Mouse (Mus musculus) layer of hippocampus, adult 18-20 months (tissue): ENCODE measurements around the gene Tuba4a. TPM values are rescaled to one million over a fixed set of nuclear protein-coding genes. Genes with fewer than 3 reads are reported as not detected.

Experiments used
- DNase-seq, 2 experiments: peaks; one replicate each; pipeline ENCODE4 v3.0.0; 2022; ENCODE audit warnings: low spot score in 2 of 2
- total RNA-seq, 2 experiments: library from RNA; stranded (reverse); gene quantifications; 2 replicates each; pipeline ENCODE4 v1.2.3; 2021

Gene Tuba4a
- total RNA-seq, 2 experiments from 2014 or later = 524 to 572 TPM

- no peak for DNase-seq
Measured at GRCm38 (mm10) chr1:75213096-75213495, 6.6 kb downstream of the Tuba4a start.

DNA sequence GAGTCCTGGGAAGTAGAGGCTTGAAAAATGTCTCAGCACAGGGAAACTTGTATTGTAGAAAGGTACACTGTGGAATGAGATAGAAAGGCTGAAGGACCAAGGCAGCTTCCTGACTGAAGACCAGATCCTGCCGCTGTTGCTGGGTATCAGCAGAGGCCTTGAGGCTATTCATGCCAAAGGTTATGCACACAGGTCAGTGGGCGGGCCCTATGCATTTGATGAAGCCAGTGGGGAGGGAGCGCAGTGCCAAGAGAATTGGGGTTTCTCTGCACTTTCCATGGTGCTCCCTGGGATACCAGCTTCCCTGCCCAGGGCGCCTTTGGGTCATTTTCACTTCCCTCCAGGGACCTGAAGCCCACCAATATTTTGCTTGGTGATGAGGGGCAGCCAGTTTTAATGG, 7.1 kb downstream of the Tuba4a start:
- DNase-seq = no peak

GRCm38 (mm10) chr1:75211141-75211708, 8.4 kb downstream of the Tuba4a start:
- DNase-seq = no peak

- DNase-seq = peak; percentile 93 to 98
Measured at GRCm38 (mm10) chr1:75210136-75211087, 9.3 kb downstream of the Tuba4a start, which contains the start of the genes Glb1l and Stk16. Glb1l (minus strand) TSS chr1:75210813. Stk16 (plus strand) TSS chr1:75210838.

- no peak for DNase-seq
Measured at GRCm38 (mm10) chr1:75208967-75209678, 10.5 kb downstream of the Tuba4a start.

DNA sequence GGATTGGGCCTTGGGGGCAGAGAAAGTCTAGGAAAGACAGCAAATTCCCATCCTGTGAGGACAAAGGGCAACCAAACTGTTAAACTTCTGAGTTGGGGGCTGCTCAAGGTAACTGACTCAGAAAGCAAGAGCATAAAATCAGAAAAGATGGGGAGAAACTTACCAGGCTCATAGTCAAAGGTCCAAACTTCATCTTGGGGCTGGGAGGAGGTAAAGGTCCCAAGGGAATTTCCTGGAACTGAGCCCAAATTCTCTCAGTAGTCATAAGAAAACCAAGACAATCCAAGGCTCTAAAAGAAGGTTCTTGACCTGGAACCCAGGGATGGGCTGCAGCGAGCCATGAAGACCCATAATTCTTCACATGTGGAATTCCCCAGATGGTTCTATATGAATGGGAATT, 18.4 kb downstream of the Tuba4a start:
- DNase-seq = no peak

GRCm38 (mm10) chr1:75192452-75192851, 27.2 kb downstream of the Tuba4a start:
- DNase-seq = no peak

- DNase-seq = peak; percentile 97 to 98
Measured at GRCm38 (mm10) chr1:75191622-75192402, 27.9 kb downstream of the Tuba4a start, which contains the start of the genes Ankzf1 and Atg9a. Ankzf1 (plus strand) TSS chr1:75192151. Atg9a (minus strand) TSS chr1:75192196.

DNA sequence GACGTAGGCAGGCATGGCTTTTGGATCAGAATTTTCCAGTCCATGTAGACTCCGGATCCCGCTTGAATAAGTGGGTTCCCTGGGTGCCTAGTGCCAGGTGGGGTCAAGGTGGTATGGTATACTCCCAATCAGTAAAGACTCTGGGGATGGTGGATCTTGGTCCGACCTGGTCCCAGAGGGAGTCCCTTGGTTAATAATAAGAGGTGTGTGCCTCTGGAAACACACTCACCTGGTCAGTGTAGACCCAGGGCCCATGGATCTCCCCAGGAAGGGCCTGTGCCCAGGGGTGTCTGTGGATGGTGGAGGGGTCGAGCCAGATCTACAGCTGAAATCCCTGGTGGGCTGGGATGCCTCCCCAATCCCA, 28.4 kb downstream of the Tuba4a start:
- no peak for DNase-seq

- no peak for DNase-seq
Measured at GRCm38 (mm10) chr1:75190577-75190976, 29.1 kb downstream of the Tuba4a start.

DNA sequence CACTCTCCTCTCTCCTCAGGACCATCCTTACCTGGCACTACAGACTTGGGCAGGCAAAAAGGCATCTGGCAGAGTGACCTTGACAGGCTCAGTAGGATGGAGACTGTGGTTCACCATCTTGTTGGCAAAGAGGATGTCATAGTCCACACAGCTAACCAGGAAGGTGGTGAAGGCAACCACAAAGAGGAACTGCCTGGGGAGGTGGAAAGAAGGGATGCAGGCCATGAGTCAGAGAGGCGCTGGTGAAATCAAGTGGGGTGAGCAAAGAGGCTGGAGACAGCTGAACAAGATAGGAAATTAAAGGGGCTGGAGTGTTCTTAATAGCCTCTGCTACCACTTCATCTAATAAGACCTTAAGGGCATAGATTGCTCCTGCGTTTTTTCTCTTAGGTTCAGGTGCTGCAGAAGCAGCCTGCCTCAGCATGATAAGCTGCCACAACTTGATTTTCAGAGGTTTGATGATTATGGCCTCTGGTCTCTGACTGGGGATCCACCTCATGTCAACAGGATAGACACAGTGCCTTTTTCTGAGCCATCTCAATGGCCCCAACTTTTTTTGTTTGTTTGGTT, 31.7 kb downstream of the Tuba4a start:
- no peak for DNase-seq

DNA sequence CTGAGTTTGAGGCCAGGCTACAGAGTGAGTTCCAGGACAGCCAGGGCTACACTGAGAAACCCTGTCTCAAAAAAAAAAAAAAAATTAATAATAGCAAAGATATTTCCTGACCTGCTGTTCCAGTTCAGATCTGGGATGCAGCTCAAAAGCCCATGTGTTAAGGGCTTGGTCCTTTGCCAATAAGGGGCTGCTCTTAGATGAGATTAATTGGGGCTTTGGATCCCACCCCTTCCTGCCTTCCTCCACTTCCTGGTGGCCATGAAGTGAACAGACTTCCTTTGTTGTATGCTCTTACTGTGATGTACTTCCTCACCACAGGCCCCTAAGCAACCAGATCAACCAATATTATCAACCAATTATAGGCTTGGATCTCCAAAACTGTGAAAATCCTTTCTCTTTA, 32.5 kb downstream of the Tuba4a start:
- no peak for DNase-seq

GRCm38 (mm10) chr1:75185495-75185894, 34.2 kb downstream of the Tuba4a start:
- DNase-seq = no peak

- no peak for DNase-seq
Measured at GRCm38 (mm10) chr1:75182160-75182559, 37.5 kb downstream of the Tuba4a start.

- DNase-seq = no peak
Measured at GRCm38 (mm10) chr1:75181377-75181870, 38.2 kb downstream of the Tuba4a start.

GRCm38 (mm10) chr1:75180741-75181140, 38.9 kb downstream of the Tuba4a start:
- no peak for DNase-seq

GRCm38 (mm10) chr1:75180105-75180590, 39.5 kb downstream of the Tuba4a start, which contains the start of gene Abcb6:
Abcb6 (minus strand) TSS chr1:75180392.
- DNase-seq = peak; percentile 92 to 95

DNA sequence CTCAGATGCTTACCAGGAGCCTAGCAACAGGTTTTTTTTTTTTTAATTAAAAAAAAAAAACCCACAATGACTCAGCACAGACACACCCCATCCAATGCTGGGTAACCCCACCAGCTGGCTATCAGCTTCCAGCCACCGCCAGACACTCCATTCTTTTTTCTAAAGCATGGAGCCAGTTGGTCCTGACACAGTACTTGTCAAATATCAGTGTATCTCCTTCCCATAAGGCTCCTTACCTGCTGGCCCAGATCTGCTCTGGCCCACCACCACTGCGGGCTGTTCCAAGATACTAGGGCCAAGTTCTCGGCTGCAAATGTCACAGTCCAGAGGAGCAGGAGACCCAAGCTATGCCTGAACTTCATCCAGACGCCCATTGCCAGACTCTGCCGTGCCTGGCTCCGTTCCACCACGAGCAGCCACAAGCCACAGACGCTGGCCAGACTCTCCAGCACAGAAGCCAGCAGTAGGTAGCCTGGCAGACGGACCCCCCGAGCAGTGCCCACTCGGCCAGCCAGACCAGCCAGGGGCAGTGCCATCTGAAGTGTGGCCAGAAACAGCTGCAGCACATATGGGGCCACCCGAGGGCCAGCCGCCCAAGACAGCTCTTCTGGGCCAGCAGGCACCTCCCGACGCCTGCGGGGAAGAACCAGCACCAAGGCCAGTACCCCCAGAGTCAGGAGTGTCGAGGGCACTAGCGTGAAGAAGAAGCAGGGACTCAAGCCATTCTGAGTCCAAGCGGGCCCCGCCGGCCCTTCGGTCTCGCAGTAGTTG, 40.1 kb downstream of the Tuba4a start:
- DNase-seq = peak in 1 of 2 experiments; percentile 39
